Mouse (Mus musculus) liver, embryonic 12.5 days (tissue): Measurements from ENCODE around the gene Asb6. TPM values are rescaled to one million over a fixed set of nuclear protein-coding genes. Genes with fewer than 3 reads are reported as not detected.

Experiments
- ATAC-seq: fragments of 200-750 bp; cut with Nextera tagmentation; 2 replicates; pipeline ENCODE4 v1.8.0; 2017; ENCODE audit warnings: moderate number of reproducible peaks, mild to moderate bottlenecking, moderate library complexity
- H3K27ac ChIP-seq: fragments of 300-500 bp; sonication (generic); 2 replicates; pipeline ENCODE4 v1.5.1; 2016; ENCODE audit warnings: mild to moderate bottlenecking
- H3K27me3 ChIP-seq: fragments of 300-500 bp; sonication (generic); replicated peaks from 2 replicates; pipeline ENCODE4 v1.6.1; 2016; ENCODE audit warnings: mild to moderate bottlenecking, moderate library complexity
- H3K36me3 ChIP-seq: fragments of 300-500 bp; sonication (generic); 2 replicates; pipeline ENCODE4 v1.6.1; 2016; ENCODE audit warnings: mild to moderate bottlenecking, moderate library complexity
- H3K4me1 ChIP-seq: fragments of 300-500 bp; sonication (generic); 2 replicates; pipeline ENCODE4 v1.6.1; 2016
- H3K4me2 ChIP-seq: fragments of 300-500 bp; sonication (generic); 2 replicates; pipeline ENCODE4 v1.6.1; 2016; ENCODE audit warnings: mild to moderate bottlenecking, moderate library complexity
- H3K4me3 ChIP-seq: fragments of 300-500 bp; sonication (generic); 2 replicates; pipeline ENCODE4 v1.5.1; 2016; ENCODE audit warnings: mild to moderate bottlenecking, moderate library complexity
- H3K9ac ChIP-seq: fragments of 300-500 bp; sonication (generic); 2 replicates; pipeline ENCODE4 v1.6.1; 2016; ENCODE audit warnings: mild to moderate bottlenecking, moderate library complexity
- H3K9me3 ChIP-seq: fragments of 300-500 bp; sonication (generic); replicated peaks from 2 replicates; pipeline ENCODE4 v1.6.1; 2016; ENCODE audit warnings: mild to moderate bottlenecking, moderate library complexity
- WGBS: fragments of 180-500 bp; shearing (Covaris S2); methylation state at CpG from one replicate; pipeline ENCODE4 v1.1.7; 2016; ENCODE audit not compliant: insufficient replicate concordance; 5-methylcytosine and 5-hydroxymethylcytosine counted together
- polyA plus RNA-seq: library from polyadenylated mRNA; unstranded; fragments of >200 nt; fragmentation: Nextera tagmentation; extraction: Ambion mirVana; gene quantifications from 2 replicates; pipeline ENCODE4 v1.2.1, GENCODE M21; 2016

Asb6 gene
- polyA plus RNA-seq: 41.0 and 41.7 TPM in 2 replicates

GRCm38 (mm10) chr2:30830283-30830795 lies at the start of gene Asb6:
Gene Asb6 (minus strand): TSS chr2:30830333.
- H3K27ac ChIP-seq: no peak within 1 kb of the TSS
- peaks cover 32% of the 10 kb centered on the region for H3K4me1 ChIP-seq
- no peak within 1 kb of the TSS for H3K4me3 ChIP-seq
- H3K36me3 ChIP-seq: peaks cover 17% of the 10 kb centered on the region
- peaks cover 11% of the 10 kb centered on the region for H3K27me3 ChIP-seq
- WGBS: 49% methylated on average over 4 of the region's 4 CpGs
- H3K4me2 ChIP-seq: no peak within 1 kb of the TSS
- no peak within 1 kb of the TSS for H3K9ac ChIP-seq
- H3K9me3 ChIP-seq: no peaks in the 10 kb centered on the region
- ATAC-seq: no peak

- no peak overlapping the region for H3K4me3 ChIP-seq
- H3K36me3 ChIP-seq: no peaks in the 10 kb centered on the region
- no peak overlapping the region for H3K9ac ChIP-seq
- no peaks in the 10 kb centered on the region for H3K9me3 ChIP-seq
- H3K4me2 ChIP-seq: no peak overlapping the region
- no peaks in the 10 kb centered on the region for H3K4me1 ChIP-seq
- 77% methylated on average over 15 of the region's 15 CpGs for WGBS
- ATAC-seq: no peak
- peaks cover 17% of the 10 kb centered on the region; the same call in 1 of the 2 replicates for H3K27me3 ChIP-seq
- H3K27ac ChIP-seq: no peak overlapping the region
Observed at GRCm38 (mm10) chr2:30879481-30879880, 49.3 kb upstream of the Asb6 start.

- H3K4me1 ChIP-seq: no peaks in the 10 kb centered on the region
- ATAC-seq: no peak
- H3K4me2 ChIP-seq: no peak overlapping the region
- peaks cover 30% of the 10 kb centered on the region for H3K27me3 ChIP-seq
- 56% methylated on average over 11 of the region's 11 CpGs for WGBS
- H3K9me3 ChIP-seq: no peaks in the 10 kb centered on the region
- no peak overlapping the region for H3K4me3 ChIP-seq
- H3K36me3 ChIP-seq: no peaks in the 10 kb centered on the region
- H3K9ac ChIP-seq: no peak overlapping the region
- H3K27ac ChIP-seq: no peak overlapping the region
Observed at GRCm38 (mm10) chr2:30875621-30876432, 45.7 kb upstream of the Asb6 start.

- Histone ChIP-seq H3K9ac (no peak overlapping the region), H3K27me3 (peaks cover 31% of the 10 kb centered on the region), H3K4me3 (no peak overlapping the region), H3K4me1 (no peaks in the 10 kb centered on the region), H3K9me3 (no peaks in the 10 kb centered on the region), H3K4me2 (no peak overlapping the region), H3K27ac (no peak overlapping the region), H3K36me3 (no peaks in the 10 kb centered on the region)
- no peak for ATAC-seq
- WGBS: 67% methylated on average over 7 of the region's 7 CpGs
Observed at GRCm38 (mm10) chr2:30875096-30875495, 45.0 kb upstream of the Asb6 start.

GRCm38 (mm10) chr2:30874445-30874844 lies 44.3 kb upstream of the Asb6 start:
- H3K9me3 ChIP-seq: no peaks in the 10 kb centered on the region

GRCm38 (mm10) chr2:30872669-30873068 lies 42.5 kb upstream of the Asb6 start:
- Histone ChIP-seq H3K9me3 (no peaks in the 10 kb centered on the region), H3K9ac (no peak overlapping the region), H3K4me1 (no peaks in the 10 kb centered on the region), H3K27ac (no peak overlapping the region), H3K4me2 (no peak overlapping the region), H3K4me3 (no peak overlapping the region), H3K27me3 (peaks cover 42% of the 10 kb centered on the region), H3K36me3 (no peaks in the 10 kb centered on the region)
- 74% methylated on average over 6 of the region's 6 CpGs for WGBS
- no peak for ATAC-seq

More at GRCm38 (mm10) chr2:30874445-30874844, 44.3 kb upstream of the Asb6 start:
- Histone ChIP-seq H3K4me1 (no peaks in the 10 kb centered on the region), H3K9ac (no peak overlapping the region), H3K4me2 (no peak overlapping the region), H3K4me3 (no peak overlapping the region), H3K27ac (no peak overlapping the region), H3K27me3 (peaks cover 36% of the 10 kb centered on the region), H3K36me3 (no peaks in the 10 kb centered on the region)
- 62% methylated on average over 10 of the region's 10 CpGs for WGBS
- no peak for ATAC-seq

- Histone ChIP-seq H3K4me1 (no peaks in the 10 kb centered on the region), H3K27me3 (peaks cover 56% of the 10 kb centered on the region)
- ATAC-seq: no peak
Observed at GRCm38 (mm10) chr2:30870863-30871262, 40.7 kb upstream of the Asb6 start.

GRCm38 (mm10) chr2:30865426-30865825 lies 35.3 kb upstream of the Asb6 start:
- H3K27ac ChIP-seq: no peak overlapping the region
- ATAC-seq: no peak
- H3K4me1 ChIP-seq: peaks cover 5% of the 10 kb centered on the region; the same call in 1 of the 2 replicates
- peaks cover 83% of the 10 kb centered on the region for H3K27me3 ChIP-seq
- H3K4me3 ChIP-seq: no peak overlapping the region
- H3K36me3 ChIP-seq: no peaks in the 10 kb centered on the region
- peak overlapping the region; percentile 47; the same call in 1 of the 2 replicates for H3K4me2 ChIP-seq
- no peak overlapping the region for H3K9ac ChIP-seq
- 39% methylated on average over 3 of the region's 3 CpGs for WGBS
- no peaks in the 10 kb centered on the region for H3K9me3 ChIP-seq

More at GRCm38 (mm10) chr2:30870863-30871262, 40.7 kb upstream of the Asb6 start:
- WGBS: 60% methylated on average over 8 of the region's 8 CpGs
- no peaks in the 10 kb centered on the region for H3K36me3 ChIP-seq
- no peak overlapping the region for H3K4me3 ChIP-seq
- no peaks in the 10 kb centered on the region for H3K9me3 ChIP-seq
- no peak overlapping the region for H3K9ac ChIP-seq
- H3K27ac ChIP-seq: no peak overlapping the region
- H3K4me2 ChIP-seq: no peak overlapping the region

GRCm38 (mm10) chr2:30864968-30865381 lies 34.8 kb upstream of the Asb6 start:
- Histone ChIP-seq H3K4me1 (peaks cover 5% of the 10 kb centered on the region; the same call in 1 of the 2 replicates), H3K4me3 (peak overlapping the region; percentile 27; the same call in 1 of the 2 replicates), H3K27me3 (peaks cover 81% of the 10 kb centered on the region), H3K9ac (no peak overlapping the region), H3K9me3 (no peaks in the 10 kb centered on the region), H3K27ac (no peak overlapping the region), H3K4me2 (peak overlapping the region; percentile 47), H3K36me3 (no peaks in the 10 kb centered on the region)
- WGBS: 4% methylated on average over 35 of the region's 35 CpGs
- no peak for ATAC-seq

GRCm38 (mm10) chr2:30863574-30863973 lies 33.4 kb upstream of the Asb6 start:
- Histone ChIP-seq H3K4me2 (no peak overlapping the region), H3K4me3 (no peak overlapping the region), H3K4me1 (peaks cover 5% of the 10 kb centered on the region; the same call in 1 of the 2 replicates), H3K27ac (no peak overlapping the region), H3K9me3 (no peaks in the 10 kb centered on the region), H3K36me3 (no peaks in the 10 kb centered on the region), H3K27me3 (peaks cover 75% of the 10 kb centered on the region), H3K9ac (no peak overlapping the region)
- no peak for ATAC-seq
- 60% methylated on average over 9 of the region's 9 CpGs for WGBS

GRCm38 (mm10) chr2:30862081-30862480 lies 31.9 kb upstream of the Asb6 start:
- 46% methylated on average over 4 of the region's 4 CpGs for WGBS
- no peak overlapping the region for H3K4me3 ChIP-seq
- H3K9ac ChIP-seq: no peak overlapping the region
- no peak overlapping the region for H3K27ac ChIP-seq
- H3K27me3 ChIP-seq: peaks cover 73% of the 10 kb centered on the region
- no peak for ATAC-seq
- no peak overlapping the region for H3K4me2 ChIP-seq
- no peaks in the 10 kb centered on the region for H3K36me3 ChIP-seq
- H3K4me1 ChIP-seq: peaks cover 5% of the 10 kb centered on the region; the same call in 1 of the 2 replicates
- no peaks in the 10 kb centered on the region for H3K9me3 ChIP-seq

GRCm38 (mm10) chr2:30859782-30860181 lies 29.6 kb upstream of the Asb6 start:
- no peak overlapping the region for H3K9ac ChIP-seq
- no peak overlapping the region for H3K4me2 ChIP-seq
- no peak overlapping the region for H3K4me3 ChIP-seq
- peaks cover 3% of the 10 kb centered on the region; the same call in 1 of the 2 replicates for H3K4me1 ChIP-seq
- 52% methylated on average over 5 of the region's 5 CpGs for WGBS
- H3K9me3 ChIP-seq: no peaks in the 10 kb centered on the region
- no peak for ATAC-seq
- H3K27ac ChIP-seq: no peak overlapping the region
- H3K27me3 ChIP-seq: peaks cover 61% of the 10 kb centered on the region
- no peaks in the 10 kb centered on the region for H3K36me3 ChIP-seq
